Mouse (Mus musculus) thymus, adult 2 months (tissue): ENCODE measurements around the gene AI661453. TPM values are rescaled to one million over a fixed set of nuclear protein-coding genes. Genes with fewer than 3 reads are reported as not detected.

Experiments
- DNase-seq: peaks from one replicate; pipeline ENCODE4 v3.0.0; 2021
- H3K27ac ChIP-seq: fragments of 200-500 bp; 2 replicates; pipeline ENCODE4 v1.5.1; 2012; ENCODE audit warnings: low read length, control low read depth; ENCODE audit not compliant: control insufficient read depth, insufficient read depth
- H3K27me3 ChIP-seq: fragments of 200-500 bp; 2 replicates; pipeline ENCODE4 v1.6.1; 2012; ENCODE audit warnings: mild to moderate bottlenecking, low read length, moderate library complexity, mixed read lengths; ENCODE audit not compliant: control insufficient read depth, insufficient read depth
- H3K36me3 ChIP-seq: fragments of 200-500 bp; 2 replicates; pipeline ENCODE4 v1.6.1; 2012; ENCODE audit warnings: mild to moderate bottlenecking, low read length, moderate library complexity; ENCODE audit not compliant: control insufficient read depth, insufficient read depth
- H3K4me1 ChIP-seq: fragments of 200-500 bp; replicated peaks from 2 replicates; pipeline ENCODE4 v1.6.1; 2012; ENCODE audit warnings: low read length; ENCODE audit not compliant: control insufficient read depth, insufficient read depth
- H3K4me3 ChIP-seq: fragments of 200-500 bp; 2 replicates; pipeline ENCODE4 v1.5.1; 2012; ENCODE audit warnings: mild to moderate bottlenecking, low read length, control low read depth, moderate library complexity; ENCODE audit not compliant: control insufficient read depth, insufficient read depth
- CTCF ChIP-seq: fragments of 200-500 bp; IDR thresholded peaks from 2 replicates; pipeline ENCODE4 v1.5.1; 2012; ENCODE audit warnings: mild to moderate bottlenecking, control low read depth, low read length, moderate library complexity, borderline replicate concordance; ENCODE audit not compliant: control insufficient read depth, poor library complexity, insufficient read depth; ENCODE audit errors: extremely low read depth
- POLR2A ChIP-seq: fragments of 200-500 bp; IDR thresholded peaks from 2 replicates; pipeline ENCODE4 v1.6.1; 2012; ENCODE audit warnings: mild to moderate bottlenecking, low read length, control low read depth, moderate library complexity; ENCODE audit not compliant: control insufficient read depth, poor library complexity, insufficient read depth; ENCODE audit errors: extremely low read depth
- WGBS: fragments of 180-500 bp; shearing (Covaris S2); methylation state at CpG from one replicate; pipeline ENCODE4 v1.1.7; 2018; 5-methylcytosine and 5-hydroxymethylcytosine counted together
- polyA plus RNA-seq: library from polyadenylated mRNA; depleted of rRNA; stranded (reverse); fragments of >200 nt; gene quantifications from 2 replicates; pipeline ENCODE4 v1.2.3, GENCODE M21; 2012; rRNA removed

The AI661453 gene
- polyA plus RNA-seq, 1 experiment: 1.6 TPM

DNA sequence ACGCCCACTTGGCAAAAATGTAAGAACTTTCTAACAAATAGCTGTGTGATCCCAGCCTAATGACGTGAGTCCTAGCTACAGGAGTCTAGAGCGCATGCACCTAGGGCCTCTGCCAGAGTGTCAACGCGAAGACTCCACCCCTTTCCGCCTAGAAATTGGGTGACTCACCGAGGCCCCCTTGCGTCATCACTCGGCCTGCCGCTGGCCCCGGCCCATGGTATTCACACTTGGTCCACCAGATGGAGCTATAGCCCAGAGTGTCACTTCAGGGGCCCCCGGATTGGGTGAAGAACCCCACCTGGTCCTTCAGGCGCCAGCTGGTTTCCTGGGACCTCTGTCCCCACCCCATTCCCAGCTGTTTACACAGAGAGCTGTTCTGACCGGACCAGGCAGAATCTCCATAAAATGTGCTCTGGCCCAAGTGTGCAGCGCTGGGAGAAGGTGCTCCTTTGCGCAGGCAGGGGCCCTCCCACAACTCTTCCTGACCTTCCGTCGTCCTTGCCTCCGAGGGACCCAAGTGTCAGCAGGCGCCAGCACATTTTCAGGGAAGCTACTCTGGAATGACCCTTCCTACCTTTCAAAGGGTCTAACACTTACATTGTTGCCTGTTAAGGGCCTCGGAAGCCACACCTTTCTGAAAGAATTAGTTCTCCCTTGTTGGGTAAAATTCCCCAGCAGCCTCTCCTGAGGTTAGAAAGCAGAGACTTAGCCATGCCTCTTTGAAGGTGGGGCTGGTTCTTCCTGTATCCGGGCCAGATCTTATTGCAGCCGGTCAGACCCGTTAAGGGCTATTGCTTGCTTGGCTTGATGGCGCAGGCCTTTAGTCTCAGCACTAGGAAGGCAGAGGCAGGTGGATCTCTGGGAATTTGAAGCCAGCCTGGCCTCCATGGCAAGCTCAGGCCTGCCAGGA lies 75.0 kb downstream of the AI661453 start:
- no peaks in the 10 kb centered on the region for H3K27me3 ChIP-seq
- H3K4me3 ChIP-seq: peak overlapping the region; percentile 50
- 23% methylated on average over 25 of the region's 25 CpGs for WGBS
- peak; percentile 99 for DNase-seq
- H3K4me1 ChIP-seq: peaks cover 57% of the 10 kb centered on the region
- H3K36me3 ChIP-seq: peaks cover 36% of the 10 kb centered on the region
- TF ChIP-seq CTCF: peak; percentile 99
- TF ChIP-seq POLR2A: 0 out of 2 replicates have a peak, but pooled peaks have one; percentile 33
- peak overlapping the region; percentile 67 for H3K27ac ChIP-seq

DNA sequence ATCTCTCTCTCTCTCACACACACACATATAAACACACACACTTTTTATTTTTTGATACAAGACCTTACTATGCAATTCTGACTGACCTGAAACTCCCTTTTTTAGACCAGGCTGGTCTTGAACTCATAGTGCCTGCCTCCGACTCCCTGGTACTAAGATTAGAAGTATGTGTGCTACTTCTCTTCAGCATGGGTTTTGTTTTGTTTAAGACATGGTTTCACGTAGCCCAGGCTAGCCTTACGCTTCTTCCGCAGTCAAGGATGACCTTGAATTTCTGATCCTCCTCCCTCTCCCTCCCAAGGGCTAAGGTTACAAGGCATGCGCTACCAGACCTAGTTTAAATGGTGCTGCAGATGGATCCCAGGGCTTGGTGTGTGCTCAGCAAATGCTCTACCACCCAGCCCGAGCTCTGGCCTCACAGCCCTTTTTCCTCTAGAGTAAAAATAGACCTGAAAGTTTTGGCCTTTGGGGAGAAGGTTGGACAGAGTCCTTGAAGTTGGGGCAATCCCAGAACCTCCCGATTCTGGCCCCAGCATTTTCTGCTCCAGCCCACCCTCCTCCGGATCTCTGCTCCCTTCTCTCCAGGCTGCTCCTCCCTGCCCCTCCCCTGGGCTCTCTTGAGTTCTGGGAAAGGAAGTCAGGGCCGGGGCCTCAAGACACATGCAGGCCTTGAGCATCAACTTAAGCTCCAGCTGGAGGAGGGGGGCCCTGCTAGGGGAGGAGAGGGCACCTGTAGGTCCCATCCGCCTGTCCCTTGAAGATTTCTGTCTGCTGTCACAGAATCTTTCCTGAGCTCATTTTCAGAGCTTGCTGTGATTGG lies 76.8 kb downstream of the AI661453 start:
- Histone ChIP-seq H3K27me3 (no peaks in the 10 kb centered on the region), H3K4me1 (peaks cover 65% of the 10 kb centered on the region), H3K27ac (peak overlapping the region; percentile 85), H3K36me3 (peaks cover 46% of the 10 kb centered on the region), H3K4me3 (peak overlapping the region; percentile 16)
- TF ChIP-seq POLR2A (no peak), CTCF (no peak)
- DNase-seq: peak; percentile 72
- 53% methylated on average over 10 of the region's 10 CpGs for WGBS

DNA sequence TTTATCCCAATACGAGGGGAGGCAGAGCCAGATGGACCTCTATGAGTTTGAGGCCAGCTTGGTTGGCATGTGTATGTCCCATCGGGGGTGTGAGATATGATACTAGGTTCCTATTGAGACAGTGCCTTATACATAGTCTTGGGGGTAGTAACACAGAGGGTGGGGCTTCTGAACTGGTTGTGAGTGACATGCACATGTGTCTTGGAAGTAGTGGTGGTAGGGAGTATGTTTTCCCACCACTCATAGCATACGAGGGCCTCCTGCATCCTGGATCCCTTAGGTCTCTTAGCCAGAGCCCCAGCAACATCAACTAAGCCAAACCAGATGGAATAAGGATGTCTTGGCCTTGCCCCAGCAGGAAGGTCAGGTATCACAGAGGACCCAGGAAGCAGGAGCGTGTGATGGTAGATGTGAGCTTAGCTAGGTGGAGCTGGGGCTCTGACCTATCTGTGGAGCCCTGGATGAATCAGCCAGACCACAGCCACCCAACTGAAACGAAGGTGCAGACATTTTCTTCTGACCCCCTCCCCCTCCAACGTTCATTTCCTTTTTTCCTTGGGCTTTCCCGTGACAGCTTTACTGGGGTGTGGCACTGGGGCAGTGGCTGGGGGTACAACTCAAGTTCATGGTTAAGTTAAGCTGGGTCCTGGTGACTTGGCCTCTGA lies 78.9 kb downstream of the AI661453 start:
- WGBS: 55% methylated on average over 7 of the region's 7 CpGs
- Histone ChIP-seq H3K36me3 (peaks cover 46% of the 10 kb centered on the region), H3K27ac (no peak overlapping the region), H3K4me3 (no peak overlapping the region), H3K27me3 (no peaks in the 10 kb centered on the region), H3K4me1 (peaks cover 69% of the 10 kb centered on the region)
- DNase-seq: no peak
- TF ChIP-seq CTCF: no peak
- no peak for TF ChIP-seq POLR2A

DNA sequence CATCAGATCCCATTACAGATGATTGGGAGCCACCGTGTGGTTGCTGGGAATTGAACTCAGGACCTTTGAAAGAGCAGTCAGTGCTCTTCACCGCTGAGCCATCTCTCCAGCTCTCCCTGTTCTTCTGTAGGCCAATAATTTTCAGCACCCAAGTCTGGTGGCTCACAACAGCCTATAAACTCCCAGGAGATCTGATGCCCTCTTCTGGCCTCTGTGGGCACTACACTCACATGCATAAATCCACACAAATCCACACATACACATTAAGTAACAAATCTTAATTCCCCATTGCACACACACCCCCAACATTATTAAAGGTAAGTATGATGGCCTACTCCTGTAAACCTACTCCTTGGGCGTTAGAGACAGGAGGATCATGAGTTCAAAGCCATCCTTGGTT lies 79.8 kb downstream of the AI661453 start:
- H3K4me1 ChIP-seq: peaks cover 78% of the 10 kb centered on the region
- H3K27ac ChIP-seq: no peak overlapping the region
- H3K27me3 ChIP-seq: no peaks in the 10 kb centered on the region
- no peak overlapping the region for H3K4me3 ChIP-seq
- WGBS: 97% methylated on average over 3 of the region's 3 CpGs
- H3K36me3 ChIP-seq: peaks cover 46% of the 10 kb centered on the region
- TF ChIP-seq CTCF (no peak), POLR2A (no peak)
- no peak for DNase-seq

DNA sequence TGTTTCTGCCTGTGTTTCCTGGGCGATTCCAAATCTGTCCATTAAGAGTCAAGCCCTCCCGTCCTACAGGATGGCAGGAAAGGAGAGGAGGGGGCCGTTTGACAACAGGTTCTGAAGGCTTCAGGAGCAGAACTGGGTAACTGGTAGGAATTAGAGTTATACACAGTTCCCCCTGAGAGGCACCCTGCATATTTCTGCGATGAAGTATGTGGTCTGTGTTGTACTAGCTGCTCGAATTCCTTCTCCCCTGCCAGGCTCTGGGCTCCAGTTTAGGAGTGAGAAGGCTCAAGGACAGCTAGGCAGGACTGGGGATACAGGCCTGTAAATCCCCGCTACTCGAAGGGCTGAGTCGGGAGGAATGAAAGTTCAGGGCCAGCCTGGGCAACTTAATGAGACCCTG lies 81.8 kb downstream of the AI661453 start:
- TF ChIP-seq CTCF: no peak
- TF ChIP-seq POLR2A: no peak
- 74% methylated on average over 8 of the region's 8 CpGs for WGBS

More for the DNA sequence above, 81.8 kb downstream of the AI661453 start:
- peaks cover 37% of the 10 kb centered on the region for H3K36me3 ChIP-seq
- H3K4me3 ChIP-seq: no peak overlapping the region
- DNase-seq: no peak
- H3K27me3 ChIP-seq: no peaks in the 10 kb centered on the region
- peaks cover 77% of the 10 kb centered on the region for H3K4me1 ChIP-seq
- peak overlapping the region; percentile 36; the same call in 1 of the 2 replicates for H3K27ac ChIP-seq

Other genes starting within 250 kb of the AI661453 start
- 21.2 and 21.9 TPM in 2 replicates for gene Mrps10, start 67.7 kb upstream of the AI661453 start, polyA plus RNA-seq
- 1.6 and 3.1 TPM in 2 replicates for gene Guca1b, start 51.2 kb upstream of the AI661453 start, polyA plus RNA-seq
- 0.41 and 1.2 TPM in 2 replicates for gene Guca1a, start 36.0 kb upstream of the AI661453 start, polyA plus RNA-seq
- gene 1700001C19Rik, start 761 bp downstream of the AI661453 start, polyA plus RNA-seq: 0.11 and 0.26 TPM in 2 replicates
- 68.2 and 74.3 TPM in 2 replicates for gene Taf8, start 65.7 kb downstream of the AI661453 start, polyA plus RNA-seq
- 1,622 and 2,069 TPM in 2 replicates for gene Ccnd3, start 68.4 kb downstream of the AI661453 start, polyA plus RNA-seq
- gene Bysl, start 174.9 kb downstream of the AI661453 start, polyA plus RNA-seq: 14.2 and 16.9 TPM in 2 replicates
- gene Med20, start 175.0 kb downstream of the AI661453 start, polyA plus RNA-seq: 46.1 and 56.4 TPM in 2 replicates
- gene Gm20517, start 175.0 kb downstream of the AI661453 start, polyA plus RNA-seq: 2.8 and 4.5 TPM in 2 replicates
- gene Usp49, start 194.1 kb downstream of the AI661453 start, polyA plus RNA-seq: 12.5 and 17.2 TPM in 2 replicates